Mouse (Mus musculus): ENCODE results near the gene Hist1h2ab. TPM values are rescaled to one million over a fixed set of nuclear protein-coding genes. Genes with fewer than 3 reads are reported as not detected.

Gene Hist1h2ab
- polyA plus RNA-seq, 1 experiment from 2014 or later, result 1.1 TPM

DNA sequence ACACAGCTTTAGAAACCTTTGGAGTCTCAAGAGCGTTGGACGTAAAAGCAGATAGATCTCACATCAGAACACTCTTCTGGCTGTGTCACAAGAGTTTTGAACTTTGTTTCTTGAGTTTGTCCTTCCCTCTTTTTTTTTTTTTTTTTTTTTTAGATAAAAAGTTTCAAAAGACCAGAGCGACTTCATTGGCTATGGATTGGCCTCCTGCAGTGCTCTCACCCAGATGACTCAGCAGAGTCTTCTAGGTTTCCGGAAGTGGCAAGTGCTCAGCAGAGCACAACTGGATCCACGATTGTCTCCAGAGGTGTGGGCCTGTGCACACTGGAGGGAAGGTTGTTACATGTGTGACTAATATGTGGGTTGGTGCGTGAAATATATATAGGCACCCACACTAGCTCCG lies 27.4 kb downstream of the Hist1h2ab start:
- no peaks in the 10 kb centered on the region for H3K9me3 ChIP-seq (replicated peaks; ENCODE audit: control insufficient read depth, low read length, poor library complexity, severe bottlenecking)
- H3K4me1 ChIP-seq (ENCODE audit: control insufficient read depth, insufficient read depth, low read length), result no peaks in the 10 kb centered on the region
- H3K9ac ChIP-seq (ENCODE audit: low read depth, low read length), result no peak overlapping the region
- no peak overlapping the region for H3K27ac ChIP-seq (ENCODE audit: low read length)
- no peak overlapping the region for H3K4me3 ChIP-seq (ENCODE audit: low read depth, low read length)
- H3K4me2 ChIP-seq (ENCODE audit: low read length), result no peak overlapping the region
- no peaks in the 10 kb centered on the region for H3K36me3 ChIP-seq (ENCODE audit: control insufficient read depth, insufficient read depth, low read length)
- no peak for ATAC-seq
- no peaks in the 10 kb centered on the region for H3K27me3 ChIP-seq (ENCODE audit: control insufficient read depth, insufficient read depth, low read depth, low read length)
- 94% methylated on average over 7 of the region's 7 CpGs for WGBS

DNA sequence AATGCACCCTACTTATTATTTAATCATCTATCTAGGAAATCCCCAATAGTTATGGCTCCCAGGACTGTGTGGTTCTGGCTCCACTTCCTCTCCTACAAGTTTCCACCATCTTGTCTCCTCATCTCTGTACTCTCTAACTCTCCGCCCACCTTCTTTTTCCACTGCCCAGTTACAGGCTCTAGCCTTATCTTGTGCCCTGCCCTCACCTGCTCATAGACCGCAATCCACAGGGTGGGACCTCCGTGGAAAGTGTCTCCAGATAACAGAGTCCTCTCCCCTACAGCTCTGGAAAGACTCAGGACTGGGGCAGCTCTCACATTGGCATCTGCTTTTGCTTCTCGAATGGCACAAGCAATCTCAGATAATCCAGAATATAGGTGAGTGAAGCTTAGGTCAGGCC lies 28.1 kb downstream of the Hist1h2ab start:
- no peak overlapping the region for H3K27ac ChIP-seq (ENCODE audit: low read length)
- H3K4me2 ChIP-seq (ENCODE audit: low read length), result no peak overlapping the region
- H3K9ac ChIP-seq (ENCODE audit: low read depth, low read length), result no peak overlapping the region
- no peaks in the 10 kb centered on the region for H3K9me3 ChIP-seq (replicated peaks; ENCODE audit: control insufficient read depth, low read length, poor library complexity, severe bottlenecking)
- H3K27me3 ChIP-seq (ENCODE audit: control insufficient read depth, insufficient read depth, low read depth, low read length), result no peaks in the 10 kb centered on the region
- WGBS, result 92% methylated on average over 4 of the region's 4 CpGs
- no peak for ATAC-seq
- H3K4me3 ChIP-seq (ENCODE audit: low read depth, low read length), result no peak overlapping the region
- no peaks in the 10 kb centered on the region for H3K36me3 ChIP-seq (ENCODE audit: control insufficient read depth, insufficient read depth, low read length)
- H3K4me1 ChIP-seq (ENCODE audit: control insufficient read depth, insufficient read depth, low read length), result no peaks in the 10 kb centered on the region

DNA sequence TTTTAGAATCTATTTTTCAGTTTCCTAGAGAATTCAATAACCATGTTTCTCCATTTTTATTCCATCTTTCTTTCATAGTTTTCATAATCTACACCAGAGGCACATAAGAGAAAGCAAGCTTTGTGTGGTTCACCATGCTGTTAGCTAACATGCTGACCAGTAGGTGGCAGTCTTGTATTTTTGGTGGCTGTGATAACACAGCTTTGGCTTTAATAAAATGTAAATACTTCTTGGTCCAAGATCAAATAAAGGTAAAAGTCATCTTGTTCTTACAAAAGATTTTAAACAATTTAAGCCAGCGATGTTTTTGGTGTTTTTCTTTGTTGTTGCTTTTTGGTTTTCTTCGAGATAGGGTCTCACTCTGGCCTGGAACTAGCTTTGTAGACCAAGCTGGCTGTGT lies 41.6 kb downstream of the Hist1h2ab start:
- no peaks in the 10 kb centered on the region for H3K4me1 ChIP-seq (ENCODE audit: control insufficient read depth, insufficient read depth, low read length)
- H3K9me3 ChIP-seq (replicated peaks; ENCODE audit: control insufficient read depth, low read length, poor library complexity, severe bottlenecking), result no peaks in the 10 kb centered on the region
- no peak overlapping the region for H3K27ac ChIP-seq (ENCODE audit: low read length)
- H3K4me2 ChIP-seq (ENCODE audit: low read length), result no peak overlapping the region
- no peak overlapping the region for H3K4me3 ChIP-seq (ENCODE audit: low read depth, low read length)
- 48% methylated on average over 2 of the region's 2 CpGs for WGBS
- no peak overlapping the region for H3K9ac ChIP-seq (ENCODE audit: low read depth, low read length)
- no peaks in the 10 kb centered on the region for H3K27me3 ChIP-seq (ENCODE audit: control insufficient read depth, insufficient read depth, low read depth, low read length)
- H3K36me3 ChIP-seq (ENCODE audit: control insufficient read depth, insufficient read depth, low read length), result no peaks in the 10 kb centered on the region
- 0 out of 2 replicates have a peak, but pooled peaks have one; percentile 76 for ATAC-seq

DNA sequence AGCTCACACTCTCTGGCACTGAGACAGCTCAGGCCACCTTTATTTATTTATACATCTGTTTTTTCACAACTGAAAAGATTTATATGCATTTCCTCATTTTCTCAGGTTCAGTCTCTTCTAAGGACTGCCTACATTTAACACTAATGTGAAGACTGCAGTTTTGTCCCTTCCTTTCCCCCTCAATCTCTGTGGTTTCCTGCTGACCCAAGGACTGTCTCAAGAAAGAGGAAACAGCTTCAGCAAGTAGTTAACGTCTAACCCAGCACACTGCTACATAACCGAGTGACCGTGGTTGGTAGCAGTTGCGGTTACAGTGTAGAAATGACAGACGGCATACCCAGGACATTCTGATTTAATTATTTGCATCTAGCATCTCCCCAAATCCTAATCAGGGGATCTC lies 48.5 kb downstream of the Hist1h2ab start:
- H3K4me1 ChIP-seq (ENCODE audit: control insufficient read depth, insufficient read depth, low read length), result no peaks in the 10 kb centered on the region
- H3K27ac ChIP-seq (ENCODE audit: low read length), result no peak overlapping the region
- no peaks in the 10 kb centered on the region for H3K9me3 ChIP-seq (replicated peaks; ENCODE audit: control insufficient read depth, low read length, poor library complexity, severe bottlenecking)
- ATAC-seq, result no peak
- no peak overlapping the region for H3K4me2 ChIP-seq (ENCODE audit: low read length)
- no peak overlapping the region for H3K9ac ChIP-seq (ENCODE audit: low read depth, low read length)
- H3K27me3 ChIP-seq (ENCODE audit: control insufficient read depth, insufficient read depth, low read depth, low read length), result no peaks in the 10 kb centered on the region
- no peaks in the 10 kb centered on the region for H3K36me3 ChIP-seq (ENCODE audit: control insufficient read depth, insufficient read depth, low read length)
- no peak overlapping the region for H3K4me3 ChIP-seq (ENCODE audit: low read depth, low read length)
- 90% methylated on average over 5 of the region's 5 CpGs for WGBS

Small RNA genes lying within 50 kb of the gene (microRNA-seq; reads per million reads assigned to microRNA genes)
- gene Gm44314 (not detected), gene Gm44484 (not detected)

Other genes with a start within 250 kb of the Hist1h2ab start
- gene Hist1h4h, start 220.1 kb upstream of the Hist1h2ab start, polyA plus RNA-seq (2015; fragmentation: Nextera tagmentation; extraction: Ambion mirVana), result 1.5 and 3.0 TPM in 2 replicates
- not detected in 2 replicates for gene Hist1h2af, start 217.2 kb upstream of the Hist1h2ab start, polyA plus RNA-seq (2015; fragmentation: Nextera tagmentation; extraction: Ambion mirVana)
- gene Hist1h3g, start 215.7 kb upstream of the Hist1h2ab start, polyA plus RNA-seq (2015; fragmentation: Nextera tagmentation; extraction: Ambion mirVana), result not detected in 2 replicates
- 0.27 TPM in 1 of 2 replicates, not detected in the other for gene Hist1h2bh, start 207.7 kb upstream of the Hist1h2ab start, polyA plus RNA-seq (2015; fragmentation: Nextera tagmentation; extraction: Ambion mirVana)
- not detected in 2 replicates for gene Hist1h3f, start 207.1 kb upstream of the Hist1h2ab start, polyA plus RNA-seq (2015; fragmentation: Nextera tagmentation; extraction: Ambion mirVana)
- not detected in 2 replicates for gene Hist1h4f, start 199.5 kb upstream of the Hist1h2ab start, polyA plus RNA-seq (2015; fragmentation: Nextera tagmentation; extraction: Ambion mirVana)
- 0.07 TPM in 1 of 2 replicates, not detected in the other for gene Hist1h1d, start 197.9 kb upstream of the Hist1h2ab start, polyA plus RNA-seq (2015; fragmentation: Nextera tagmentation; extraction: Ambion mirVana)
- gene Hist1h3e, start 188.8 kb upstream of the Hist1h2ab start, polyA plus RNA-seq (2015; fragmentation: Nextera tagmentation; extraction: Ambion mirVana), result 1.0 and 1.4 TPM in 2 replicates
- 7.7 and 11.6 TPM in 2 replicates for gene Hist1h2ae, start 179.9 kb upstream of the Hist1h2ab start, polyA plus RNA-seq (2015; fragmentation: Nextera tagmentation; extraction: Ambion mirVana)
- gene Hist1h2bg, start 179.7 kb upstream of the Hist1h2ab start, polyA plus RNA-seq (2015; fragmentation: Nextera tagmentation; extraction: Ambion mirVana), result 0.36 and 0.86 TPM in 2 replicates
- gene Hist1h2bf, start 176.9 kb upstream of the Hist1h2ab start, polyA plus RNA-seq (2015; fragmentation: Nextera tagmentation; extraction: Ambion mirVana), result not detected in 2 replicates
- not detected in 2 replicates for gene Hist1h2ad, start 176.7 kb upstream of the Hist1h2ab start, polyA plus RNA-seq (2015; fragmentation: Nextera tagmentation; extraction: Ambion mirVana)
- gene Hist1h3d, start 175.4 kb upstream of the Hist1h2ab start, polyA plus RNA-seq (2015; fragmentation: Nextera tagmentation; extraction: Ambion mirVana), result 0.53 and 0.60 TPM in 2 replicates
- 21.8 and 27.6 TPM in 2 replicates for gene Hist1h4d, start 169.5 kb upstream of the Hist1h2ab start, polyA plus RNA-seq (2015; fragmentation: Nextera tagmentation; extraction: Ambion mirVana)
- gene Hist1h2be, start 130.0 kb upstream of the Hist1h2ab start, polyA plus RNA-seq (2015; fragmentation: Nextera tagmentation; extraction: Ambion mirVana), result 1.0 and 1.4 TPM in 2 replicates
- 3.3 and 4.4 TPM in 2 replicates for gene Hist1h1e, start 128.6 kb upstream of the Hist1h2ab start, polyA plus RNA-seq (2015; fragmentation: Nextera tagmentation; extraction: Ambion mirVana)
- 0.23 and 0.32 TPM in 2 replicates for gene Hist1h2ac, start 67.2 kb upstream of the Hist1h2ab start, polyA plus RNA-seq (2015; fragmentation: Nextera tagmentation; extraction: Ambion mirVana)
- 14.9 and 17.1 TPM in 2 replicates for gene Hist1h2bc, start 66.9 kb upstream of the Hist1h2ab start, polyA plus RNA-seq (2015; fragmentation: Nextera tagmentation; extraction: Ambion mirVana)
- gene Hist1h1t, start 55.3 kb upstream of the Hist1h2ab start, polyA plus RNA-seq (2015; fragmentation: Nextera tagmentation; extraction: Ambion mirVana), result not detected in 2 replicates
- gene Hist1h4c, start 52.7 kb upstream of the Hist1h2ab start, polyA plus RNA-seq (2015; fragmentation: Nextera tagmentation; extraction: Ambion mirVana), result 1.8 and 3.2 TPM in 2 replicates
- gene Hfe, start 40.3 kb upstream of the Hist1h2ab start, polyA plus RNA-seq (2015; fragmentation: Nextera tagmentation; extraction: Ambion mirVana), result 2.8 and 3.8 TPM in 2 replicates
- gene Hist1h1c, start 12.3 kb upstream of the Hist1h2ab start, polyA plus RNA-seq (2015; fragmentation: Nextera tagmentation; extraction: Ambion mirVana), result 7.1 and 8.7 TPM in 2 replicates
- 0.76 TPM in 1 of 2 replicates, not detected in the other for gene Hist1h3c, start 5.5 kb upstream of the Hist1h2ab start, polyA plus RNA-seq (2015; fragmentation: Nextera tagmentation; extraction: Ambion mirVana)
- gene Hist1h2bb, start 4.4 kb upstream of the Hist1h2ab start, polyA plus RNA-seq (2015; fragmentation: Nextera tagmentation; extraction: Ambion mirVana), result not detected in 2 replicates
- 0.89 and 1.1 TPM in 2 replicates for gene Hist1h3b, start 1.1 kb downstream of the Hist1h2ab start, polyA plus RNA-seq (2015; fragmentation: Nextera tagmentation; extraction: Ambion mirVana)
- 0.98 and 1.8 TPM in 2 replicates for gene Hist1h4b, start 5.9 kb downstream of the Hist1h2ab start, polyA plus RNA-seq (2015; fragmentation: Nextera tagmentation; extraction: Ambion mirVana)
- gene Hist1h4a, start 10.1 kb downstream of the Hist1h2ab start, polyA plus RNA-seq (2015; fragmentation: Nextera tagmentation; extraction: Ambion mirVana), result 0.47 and 0.72 TPM in 2 replicates
- 0.40 and 0.68 TPM in 2 replicates for gene Hist1h3a, start 11.3 kb downstream of the Hist1h2ab start, polyA plus RNA-seq (2015; fragmentation: Nextera tagmentation; extraction: Ambion mirVana)
- gene Hist1h1a, start 12.5 kb downstream of the Hist1h2ab start, polyA plus RNA-seq (2015; fragmentation: Nextera tagmentation; extraction: Ambion mirVana), result 0.30 TPM in 1 of 2 replicates, not detected in the other
- gene Trim38, start 18.8 kb downstream of the Hist1h2ab start, polyA plus RNA-seq (2015; fragmentation: Nextera tagmentation; extraction: Ambion mirVana), result not detected in 2 replicates
- not detected in 2 replicates for gene Slc17a2, start 55.9 kb downstream of the Hist1h2ab start, polyA plus RNA-seq (2015; fragmentation: Nextera tagmentation; extraction: Ambion mirVana)
- not detected in 2 replicates for gene Slc17a3, start 88.3 kb downstream of the Hist1h2ab start, polyA plus RNA-seq (2015; fragmentation: Nextera tagmentation; extraction: Ambion mirVana)
- gene Slc17a1, start 116.6 kb downstream of the Hist1h2ab start, polyA plus RNA-seq (2015; fragmentation: Nextera tagmentation; extraction: Ambion mirVana), result not detected in 2 replicates
- not detected in 2 replicates for gene Slc17a4, start 163.9 kb downstream of the Hist1h2ab start, polyA plus RNA-seq (2015; fragmentation: Nextera tagmentation; extraction: Ambion mirVana)
- not detected in 2 replicates for gene Hist1h2ba, start 183.0 kb downstream of the Hist1h2ab start, polyA plus RNA-seq (2015; fragmentation: Nextera tagmentation; extraction: Ambion mirVana)
- not detected in 2 replicates for gene Hist1h2aa, start 183.3 kb downstream of the Hist1h2ab start, polyA plus RNA-seq (2015; fragmentation: Nextera tagmentation; extraction: Ambion mirVana)
- gene Scgn, start 240.1 kb downstream of the Hist1h2ab start, polyA plus RNA-seq (2015; fragmentation: Nextera tagmentation; extraction: Ambion mirVana), result 1.3 and 2.6 TPM in 2 replicates

Measured in midbrain, embryonic 16.5 days (tissue).